Mouse (Mus musculus): ENCODE measurements around the gene Mfap4. TPM values are rescaled to one million over a fixed set of nuclear protein-coding genes. Genes with fewer than 3 reads are reported as not detected.

Gene Mfap4
- total RNA-seq, 2 experiments from 2014 or later: 303 to 330 TPM

- peak; percentile 86 to 94 for DNase-seq (ENCODE audit: low spot score in 2 of 2)
These were observed 19.6 kb downstream of the Mfap4 start, which contains the start of gene B9d1 for GRCm38 (mm10) chr11:61504713-61505257. B9d1 (plus strand) TSS chr11:61505144.

- no peak for DNase-seq (ENCODE audit: low spot score in 2 of 2)
These were observed 29.7 kb downstream of the Mfap4 start for GRCm38 (mm10) chr11:61514953-61515352.

- no peak for DNase-seq (ENCODE audit: low spot score in 2 of 2)
These were observed 32.7 kb downstream of the Mfap4 start for GRCm38 (mm10) chr11:61517971-61518370.

- DNase-seq (ENCODE audit: low spot score in 2 of 2): no peak
These were observed 33.6 kb downstream of the Mfap4 start for GRCm38 (mm10) chr11:61518871-61519270.

- no peak for DNase-seq (ENCODE audit: low spot score in 2 of 2)
These were observed 34.4 kb downstream of the Mfap4 start for GRCm38 (mm10) chr11:61519484-61520107.

GRCm38 (mm10) chr11:61526872-61527271 is 41.6 kb downstream of the Mfap4 start:
- no peak for DNase-seq (ENCODE audit: low spot score in 2 of 2)

GRCm38 (mm10) chr11:61529268-61529713 is 44.1 kb downstream of the Mfap4 start:
- no peak for DNase-seq (ENCODE audit: low spot score in 2 of 2)

- DNase-seq (ENCODE audit: low spot score in 2 of 2): no peak
These were observed 47.6 kb downstream of the Mfap4 start for GRCm38 (mm10) chr11:61532820-61533219.

GRCm38 (mm10) chr11:61533571-61533970 is 48.3 kb downstream of the Mfap4 start:
- DNase-seq (ENCODE audit: low spot score in 2 of 2): no peak

GRCm38 (mm10) chr11:61535530-61535929 is 50.3 kb downstream of the Mfap4 start:
- no peak for DNase-seq (ENCODE audit: low spot score in 2 of 2)

GRCm38 (mm10) chr11:61536952-61537351 is 51.7 kb downstream of the Mfap4 start:
- no peak for DNase-seq (ENCODE audit: low spot score in 2 of 2)

- DNase-seq (ENCODE audit: low spot score in 2 of 2): no peak
These were observed 52.1 kb downstream of the Mfap4 start for GRCm38 (mm10) chr11:61537362-61537761.

Other genes starting within 250 kb of the Mfap4 start
- gene Aldh3a2, start 218.0 kb upstream of the Mfap4 start, total RNA-seq (2021): 10 to 100 TPM; 33.8 to 36.4 TPM
- not detected for gene Slc47a2, start 142.6 kb upstream of the Mfap4 start, total RNA-seq (2021)
- gene Slc47a1, start 107.1 kb upstream of the Mfap4 start, total RNA-seq (2021): 1 to 10 TPM; 2.5 to 3.4 TPM
- gene Rnf112, start 31.3 kb upstream of the Mfap4 start, total RNA-seq (2021): 1 to 10 TPM; 1.5 to 1.6 TPM
- gene Mapk7, start 9.0 kb downstream of the Mfap4 start, total RNA-seq (2021): 10 to 100 TPM; 20.2 TPM
- 10 to 100 TPM in 1 of 2 experiments, 1 to 10 TPM in 1; 8.1 to 11.4 TPM for gene B9d1, start 19.7 kb downstream of the Mfap4 start, total RNA-seq (2021)
- 10 to 100 TPM; 26.9 to 30.4 TPM for gene Epn2, start 94.3 kb downstream of the Mfap4 start, total RNA-seq (2021)
- gene Grap, start 167.8 kb downstream of the Mfap4 start, total RNA-seq (2021): 1 to 10 TPM; 7.0 to 7.8 TPM
- gene Fam83g, start 198.7 kb downstream of the Mfap4 start, total RNA-seq (2021): under 1 TPM; 0.34 to 0.36 TPM
- not detected for gene Slc5a10, start 235.4 kb downstream of the Mfap4 start, total RNA-seq (2021)